Mouse (Mus musculus): ENCODE measurements around the gene Amt. TPM values are rescaled to one million over a fixed set of nuclear protein-coding genes. Genes with fewer than 3 reads are reported as not detected.
"Not testable (repeated sequence)": the region's sequence is repeated elsewhere in the genome, so short reads cannot be mapped to it uniquely, and the experiment has no call there.

Gene Amt
- polyA plus RNA-seq, 1 experiment = 2.0 TPM

DNA sequence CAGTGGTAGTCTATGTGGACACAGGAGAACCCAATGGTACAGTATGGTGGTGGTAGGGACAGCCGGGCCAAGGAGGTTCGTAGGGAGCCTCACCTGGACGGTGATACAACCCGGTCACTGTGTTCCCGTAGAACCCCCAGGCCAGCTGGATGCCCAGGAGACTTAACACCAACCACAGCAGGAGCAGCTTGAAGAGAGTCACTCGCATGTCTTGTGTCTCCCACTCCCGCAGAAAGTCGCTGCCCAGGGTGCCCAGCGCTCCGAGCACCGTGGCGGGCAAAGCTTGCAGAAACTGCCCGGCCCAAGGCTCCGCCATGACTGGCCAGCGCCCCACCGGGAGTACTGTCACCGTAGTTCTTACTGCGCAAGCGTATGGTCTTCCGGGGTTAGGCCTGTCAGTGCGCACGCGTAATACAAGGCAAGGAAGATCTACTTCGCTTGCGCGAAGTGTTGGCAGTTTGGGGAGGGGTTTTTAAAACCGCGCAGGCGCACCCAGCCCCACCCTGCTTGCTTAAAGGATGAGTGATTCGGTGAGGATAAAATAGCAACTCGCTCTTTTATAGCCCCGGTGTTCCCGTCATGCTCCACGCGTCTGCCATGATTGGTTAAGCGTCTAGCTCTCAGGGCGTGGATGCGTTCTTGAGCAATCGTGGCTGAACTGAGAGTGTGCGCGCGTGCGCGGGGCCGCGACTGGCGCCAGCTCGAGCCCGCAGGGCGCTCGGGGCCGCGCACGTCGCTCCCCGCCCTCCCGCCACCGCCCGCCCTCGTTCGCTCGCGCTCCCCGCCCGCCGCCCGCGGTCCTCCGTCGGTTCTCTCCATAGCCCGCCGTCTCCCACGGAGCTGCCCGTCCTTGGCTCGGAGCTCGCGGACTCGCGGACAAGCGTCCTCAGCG lies 9.2 kb downstream of the Amt start, which contains the start of the genes Rhoa and Tcta:
Gene Rhoa (plus strand): TSS at position 501 of the 892 bp plus-strand sequence.
Gene Tcta (minus strand): TSS at position 532 of the 892 bp plus-strand sequence.
- peaks cover 9% of the 10 kb centered on the region; the same call in 1 of the 2 replicates for H3K4me1 ChIP-seq (ENCODE audit: control insufficient read depth, insufficient read depth, insufficient read length, low read length)
- H3K4me3 ChIP-seq (ENCODE audit: insufficient read depth, low read depth, low read length) = peak within 1 kb of the TSS; percentile 87
- H3K27ac ChIP-seq (replicated peaks; ENCODE audit: low read depth, low read length) = peak within 1 kb of the TSS; percentile 97

DNA sequence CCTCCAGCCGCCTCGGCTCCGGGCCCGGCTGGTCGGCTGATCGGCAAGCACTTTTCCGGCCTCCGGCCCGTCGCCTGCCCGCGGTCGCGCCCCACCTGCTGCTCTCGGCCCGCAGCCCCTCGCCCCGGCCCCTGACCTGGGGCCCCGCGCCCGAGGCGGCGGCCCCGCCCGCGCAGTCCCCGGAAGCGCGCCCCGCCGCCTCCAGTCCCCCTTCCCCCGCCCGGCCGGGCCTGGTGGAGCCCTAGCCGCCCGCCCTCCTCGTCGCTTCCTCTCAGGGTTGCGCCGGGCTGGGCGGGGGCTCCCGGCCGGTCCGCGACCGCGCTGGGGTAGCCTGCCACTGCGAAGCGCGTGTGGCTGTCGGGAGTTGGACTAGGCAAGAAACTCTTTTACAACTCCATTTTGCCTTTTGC lies 9.9 kb downstream of the Amt start:
- peaks cover 16% of the 10 kb centered on the region for H3K4me1 ChIP-seq (ENCODE audit: control insufficient read depth, insufficient read depth, insufficient read length, low read length)
- H3K27ac ChIP-seq (replicated peaks; ENCODE audit: low read depth, low read length) = peak overlapping the region; percentile 97
- peak overlapping the region; percentile 87 for H3K4me3 ChIP-seq (ENCODE audit: insufficient read depth, low read depth, low read length)

DNA sequence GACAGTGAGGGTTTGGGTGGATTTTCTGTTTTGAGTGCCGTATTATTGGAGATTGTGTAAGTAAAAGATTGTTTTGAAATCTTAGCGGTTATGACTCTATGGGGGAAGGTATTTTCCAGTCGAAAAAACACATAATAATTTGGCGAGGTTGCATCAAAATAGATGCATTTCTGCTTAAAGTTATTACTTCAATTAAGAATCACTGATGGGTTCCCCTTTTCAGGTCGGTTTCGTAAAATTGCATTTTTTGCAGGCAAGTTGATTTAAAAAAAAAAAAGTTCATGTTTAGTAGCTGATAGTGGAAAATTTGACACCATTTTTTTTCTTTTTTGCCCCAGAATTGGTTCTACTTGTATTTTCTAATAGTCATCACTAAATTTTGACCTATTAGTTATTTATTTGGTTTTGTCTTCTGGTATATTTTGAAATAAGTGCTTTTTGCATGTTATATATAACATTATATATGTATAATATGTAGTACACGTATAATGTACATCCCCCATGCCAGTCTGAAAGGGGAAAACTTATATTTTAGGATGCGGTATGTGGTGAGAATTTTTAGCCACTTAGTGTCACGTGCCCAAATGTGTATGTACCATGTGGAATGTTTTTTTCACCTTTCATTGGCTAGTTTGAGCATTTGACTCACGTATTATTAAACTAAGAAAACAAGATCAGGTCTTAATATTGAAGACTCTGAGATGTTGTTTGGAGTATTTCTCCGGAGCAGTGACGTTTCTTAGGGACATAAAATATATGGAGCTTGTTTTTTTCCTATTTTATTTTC lies 10.6 kb downstream of the Amt start:
- Histone ChIP-seq H3K4me1 (ENCODE audit: control insufficient read depth, insufficient read depth, insufficient read length, low read length) (peaks cover 21% of the 10 kb centered on the region), H3K27ac (replicated peaks; ENCODE audit: low read depth, low read length) (peak overlapping the region; percentile 82), H3K4me3 (ENCODE audit: insufficient read depth, low read depth, low read length) (peak overlapping the region; percentile 87)

DNA sequence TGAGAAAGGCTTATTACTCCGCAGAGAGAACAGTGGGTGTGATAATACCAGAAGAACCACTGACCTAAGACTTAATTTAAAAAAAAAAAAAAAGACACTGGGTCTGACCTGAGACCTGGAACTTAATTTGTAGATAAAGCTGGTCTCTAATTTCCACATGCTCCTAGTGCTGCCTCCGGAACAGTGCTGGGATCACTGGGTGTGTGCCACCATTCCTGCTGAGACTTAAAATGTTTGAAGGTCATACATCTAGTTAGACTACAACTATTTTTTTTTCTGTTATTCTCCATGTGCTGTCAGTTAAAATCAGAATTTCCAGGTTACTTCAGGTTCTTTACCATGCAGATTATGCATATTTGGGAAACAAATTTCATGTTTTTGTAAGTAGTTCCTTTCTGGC lies 11.5 kb downstream of the Amt start:
- H3K4me3 ChIP-seq (ENCODE audit: insufficient read depth, low read depth, low read length) = peak overlapping the region; percentile 44
- no peak overlapping the region for H3K27ac ChIP-seq (replicated peaks; ENCODE audit: low read depth, low read length)

GRCm38 (mm10) chr9:108317572-108317971 lies 20.9 kb downstream of the Amt start:
- Histone ChIP-seq H3K4me1 (ENCODE audit: control insufficient read depth, insufficient read depth, insufficient read length, low read length) (peaks cover 5% of the 10 kb centered on the region), H3K27ac (replicated peaks; ENCODE audit: low read depth, low read length) (no peak overlapping the region), H3K4me3 (ENCODE audit: insufficient read depth, low read depth, low read length) (no peak overlapping the region)

More for the DNA sequence above, 11.5 kb downstream of the Amt start:
- peaks cover 21% of the 10 kb centered on the region for H3K4me1 ChIP-seq (ENCODE audit: control insufficient read depth, insufficient read depth, insufficient read length, low read length)

DNA sequence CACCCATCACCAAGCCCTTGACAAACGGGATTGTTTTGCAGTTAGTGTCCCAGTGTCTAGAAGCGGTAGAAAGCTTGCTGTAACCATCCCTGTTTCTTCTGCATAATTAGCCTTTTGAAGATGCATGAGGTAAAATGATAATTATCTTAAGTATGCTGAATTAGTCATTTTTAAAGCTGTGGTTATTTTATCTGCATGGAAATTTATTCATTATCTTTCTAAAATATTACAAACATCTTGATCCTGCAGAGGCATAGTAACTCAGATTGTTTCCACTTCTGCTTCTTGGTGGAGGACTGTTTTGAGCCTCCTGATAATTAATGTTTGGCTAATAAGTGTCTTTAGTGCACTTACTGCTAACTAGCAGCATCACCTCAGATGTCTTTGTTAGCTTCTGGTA lies 21.8 kb downstream of the Amt start:
- H3K4me1 ChIP-seq (ENCODE audit: control insufficient read depth, insufficient read depth, insufficient read length, low read length) = peaks cover 5% of the 10 kb centered on the region
- H3K4me3 ChIP-seq (ENCODE audit: insufficient read depth, low read depth, low read length) = no peak overlapping the region
- H3K27ac ChIP-seq (replicated peaks; ENCODE audit: low read depth, low read length) = no peak overlapping the region

DNA sequence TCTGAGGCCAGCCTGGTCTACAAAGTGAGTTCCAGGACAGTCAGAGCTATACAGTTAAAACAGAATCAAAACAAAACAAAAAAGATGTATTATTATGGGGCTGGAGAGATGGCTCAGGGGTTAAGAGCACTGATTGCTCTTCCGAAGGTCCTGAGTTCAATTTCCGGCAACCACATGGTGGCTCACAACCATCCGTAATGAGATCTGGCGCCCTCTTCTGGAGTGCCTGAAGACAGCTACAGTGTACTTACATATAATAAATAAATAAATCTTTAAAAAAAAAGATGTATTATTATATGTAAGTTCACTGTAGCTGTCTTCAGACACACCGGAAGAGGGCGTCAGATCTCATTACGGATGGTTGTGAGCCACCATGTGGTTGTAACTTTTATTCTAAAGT lies 25.4 kb downstream of the Amt start:
- H3K4me3 ChIP-seq (ENCODE audit: insufficient read depth, low read depth, low read length); H3K27ac ChIP-seq (replicated peaks; ENCODE audit: low read depth, low read length); H3K4me1 ChIP-seq (ENCODE audit: control insufficient read depth, insufficient read depth, insufficient read length, low read length): not testable (repeated sequence)

- Histone ChIP-seq H3K27ac (replicated peaks; ENCODE audit: low read depth, low read length) (no peak overlapping the region), H3K4me1 (ENCODE audit: control insufficient read depth, insufficient read depth, insufficient read length, low read length) (no peaks in the 10 kb centered on the region; the same call in 1 of the 2 replicates), H3K4me3 (ENCODE audit: insufficient read depth, low read depth, low read length) (no peak overlapping the region)
These were observed 28.1 kb downstream of the Amt start for GRCm38 (mm10) chr9:108324784-108325183.

- Histone ChIP-seq H3K4me1 (ENCODE audit: control insufficient read depth, insufficient read depth, insufficient read length, low read length) (no peaks in the 10 kb centered on the region; the same call in 1 of the 2 replicates), H3K27ac (replicated peaks; ENCODE audit: low read depth, low read length) (no peak overlapping the region), H3K4me3 (ENCODE audit: insufficient read depth, low read depth, low read length) (no peak overlapping the region)
These were observed 29.2 kb downstream of the Amt start for GRCm38 (mm10) chr9:108325811-108326210.

- peaks cover 10% of the 10 kb centered on the region for H3K4me1 ChIP-seq (ENCODE audit: control insufficient read depth, insufficient read depth, insufficient read length, low read length)
- H3K27ac ChIP-seq (replicated peaks; ENCODE audit: low read depth, low read length) = peak overlapping the region; percentile 76
- H3K4me3 ChIP-seq (ENCODE audit: insufficient read depth, low read depth, low read length) = peak overlapping the region; percentile 90; the same call in 1 of the 2 replicates
These were observed 41.3 kb downstream of the Amt start for GRCm38 (mm10) chr9:108337848-108338550.

DNA sequence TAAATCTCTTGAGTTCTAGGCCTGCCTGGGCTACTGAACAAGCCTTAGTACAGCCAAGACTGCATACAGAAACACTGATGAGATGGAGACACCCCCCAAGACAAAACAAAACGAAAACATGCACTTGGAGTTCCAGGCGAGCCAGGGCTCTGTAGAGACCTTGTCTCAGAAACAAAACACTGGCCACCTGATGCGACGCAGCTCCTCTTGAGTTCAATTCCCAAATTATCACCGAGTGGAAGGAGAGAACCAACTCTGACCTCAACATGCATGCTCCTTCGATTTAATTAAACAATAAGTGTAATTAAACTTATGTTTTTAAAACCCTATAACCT lies 41.9 kb downstream of the Amt start:
- H3K4me1 ChIP-seq (ENCODE audit: control insufficient read depth, insufficient read depth, insufficient read length, low read length) = peaks cover 10% of the 10 kb centered on the region
- peak overlapping the region; percentile 76 for H3K27ac ChIP-seq (replicated peaks; ENCODE audit: low read depth, low read length)
- H3K4me3 ChIP-seq (ENCODE audit: insufficient read depth, low read depth, low read length) = peak overlapping the region; percentile 90; the same call in 1 of the 2 replicates

- H3K4me1 ChIP-seq (ENCODE audit: control insufficient read depth, insufficient read depth, insufficient read length, low read length) = peaks cover 10% of the 10 kb centered on the region
- peak within 1 kb of the TSS; percentile 90 for H3K4me3 ChIP-seq (ENCODE audit: insufficient read depth, low read depth, low read length)
These were observed 42.5 kb downstream of the Amt start, which contains the start of gene Gpx1 for GRCm38 (mm10) chr9:108338886-108339781. Gene Gpx1, plus strand, starts transcription at chr9:108338903.

GRCm38 (mm10) chr9:108339886-108340257 lies 43.2 kb downstream of the Amt start:
- peak overlapping the region; percentile 90 for H3K4me3 ChIP-seq (ENCODE audit: insufficient read depth, low read depth, low read length)
- H3K27ac ChIP-seq (replicated peaks; ENCODE audit: low read depth, low read length) = peak overlapping the region; percentile 91
- peaks cover 10% of the 10 kb centered on the region for H3K4me1 ChIP-seq (ENCODE audit: control insufficient read depth, insufficient read depth, insufficient read length, low read length)

More at GRCm38 (mm10) chr9:108338886-108339781, 42.5 kb downstream of the Amt start, which contains the start of gene Gpx1:
- H3K27ac ChIP-seq (replicated peaks; ENCODE audit: low read depth, low read length) = peak within 1 kb of the TSS; percentile 91
